ENCODE assay signal across 32 mouse cellular contexts in the genomic region with DNA sequence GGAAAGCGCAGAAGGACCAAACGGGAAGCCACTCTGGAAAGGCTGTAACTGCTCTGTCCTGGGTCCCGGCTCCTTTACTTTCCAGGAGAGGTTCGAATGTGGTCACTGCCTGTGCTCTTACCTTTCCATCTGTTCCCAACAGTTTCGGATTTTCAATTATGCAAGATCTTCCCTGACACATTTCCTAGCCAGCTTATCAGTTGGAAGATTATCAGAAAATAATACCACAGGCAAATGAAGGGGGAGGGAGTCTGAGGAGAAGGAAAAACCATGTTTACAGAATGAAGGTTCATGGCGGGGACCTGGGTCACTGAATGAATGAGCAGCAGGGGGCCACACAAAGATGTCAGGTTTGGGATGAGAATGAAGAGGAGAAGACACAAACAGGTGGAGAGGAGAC.
"Had no signal": no experiment of that assay in that cellular context is flagged by ENCODE, and none has a peak within 500 bp of the region (broad histone marks: within the 10 kb centered on the region; RNA-seq: fewer than 3 reads in every experiment).

No protein-coding gene starts in this region.

- H3K27me3 ChIP-seq: limb, embryonic 12.5 days; limb, embryonic 13.5 days; limb, embryonic 15.5 days; liver, embryonic 12.5 days; liver, embryonic 13.5 days; liver, embryonic 15.5 days; lung, embryonic 15.5 days; megakaryocyte, embryonic 14.5 days; midbrain, embryonic 12.5 days; midbrain, embryonic 13.5 days; midbrain, embryonic 15.5 days; neural tube, embryonic 12.5 days; neural tube, embryonic 13.5 days had no signal

- H3K4me2 ChIP-seq: limb, embryonic 12.5 days; limb, embryonic 13.5 days; limb, embryonic 15.5 days; liver, embryonic 11.5 days; liver, embryonic 12.5 days; liver, embryonic 13.5 days; liver, embryonic 15.5 days; lung, embryonic 14.5 days; lung, embryonic 15.5 days; midbrain, embryonic 11.5 days; midbrain, embryonic 12.5 days; midbrain, embryonic 13.5 days; midbrain, embryonic 15.5 days; neural tube, embryonic 12.5 days; neural tube, embryonic 13.5 days had no signal

- DNase-seq: left cerebral cortex, postnatal 4 days; liver, embryonic 13.5 days; liver, postnatal 0 days; lung, adult 18-20 months; lung, adult 2 months; lung, embryonic 14.5 days; lung, postnatal 10 days; lung, postnatal 14 days; lung, postnatal 36 days; lung, postnatal 4 days; midbrain, embryonic 14.5 days had no signal

- ATAC-seq: liver, embryonic 12.5 days; liver, postnatal 0 days; lung, postnatal 0 days; midbrain, embryonic 13.5 days; midbrain, embryonic 15.5 days; midbrain, embryonic 16.5 days had no signal

- H3K36me3 ChIP-seq: liver, embryonic 12.5 days; liver, embryonic 13.5 days; liver, embryonic 15.5 days; lung, embryonic 15.5 days; midbrain, embryonic 15.5 days had no signal

- H3K9me3 ChIP-seq: limb, embryonic 10.5 days; limb, embryonic 12.5 days; limb, embryonic 13.5 days; limb, embryonic 15.5 days; liver, embryonic 12.5 days; liver, embryonic 13.5 days; liver, embryonic 15.5 days; lung, embryonic 15.5 days; megakaryocyte, embryonic 14.5 days; midbrain, embryonic 10.5 days; midbrain, embryonic 12.5 days; midbrain, embryonic 13.5 days; midbrain, embryonic 15.5 days; neural tube, embryonic 12.5 days; neural tube, embryonic 13.5 days had no signal

- H3K9ac ChIP-seq: limb, embryonic 12.5 days; limb, embryonic 13.5 days; limb, embryonic 15.5 days; liver, embryonic 12.5 days; liver, embryonic 13.5 days; liver, embryonic 14.5 days; liver, embryonic 15.5 days; liver, postnatal 0 days; lung, embryonic 14.5 days; lung, embryonic 15.5 days; midbrain, embryonic 12.5 days; midbrain, embryonic 13.5 days; midbrain, embryonic 15.5 days; neural tube, embryonic 12.5 days; neural tube, embryonic 13.5 days had no signal

- H3K4me1 ChIP-seq: limb, embryonic 10.5 days; limb, embryonic 12.5 days; limb, embryonic 13.5 days; limb, embryonic 15.5 days; liver, embryonic 12.5 days; liver, embryonic 13.5 days; liver, embryonic 15.5 days; lung, embryonic 15.5 days; megakaryocyte, embryonic 14.5 days; midbrain, embryonic 15.5 days; neural tube, embryonic 12.5 days; neural tube, embryonic 13.5 days had no signal

- H3K4me3 ChIP-seq: limb, embryonic 10.5 days; limb, embryonic 12.5 days; limb, embryonic 13.5 days; limb, embryonic 15.5 days; liver, embryonic 12.5 days; liver, embryonic 13.5 days; liver, embryonic 15.5 days; lung, embryonic 15.5 days; megakaryocyte, embryonic 14.5 days; midbrain, embryonic 10.5 days; midbrain, embryonic 12.5 days; midbrain, embryonic 13.5 days; midbrain, embryonic 15.5 days; myocyte; neural tube, embryonic 12.5 days; neural tube, embryonic 13.5 days had no signal

- H3K27ac ChIP-seq: limb, embryonic 10.5 days; limb, embryonic 12.5 days; limb, embryonic 13.5 days; limb, embryonic 15.5 days; liver, embryonic 12.5 days; liver, embryonic 13.5 days; liver, embryonic 14.5 days; liver, embryonic 15.5 days; lung, embryonic 15.5 days; macrophage; midbrain, embryonic 10.5 days; midbrain, embryonic 12.5 days; midbrain, embryonic 13.5 days; midbrain, embryonic 15.5 days; neural tube, embryonic 12.5 days; neural tube, embryonic 13.5 days had no signal
